Mouse (Mus musculus) ES-Bruce4 (cell line): ENCODE results near the gene Pdgfa.

ENCODE experiments used
- CTCF ChIP-seq: IDR thresholded peaks from one replicate; pipeline ENCODE4 v1.8.1; 2011; ENCODE audit warnings: low read depth, low read length
- EP300 ChIP-seq: IDR thresholded peaks from 2 replicates; pipeline ENCODE4 v1.6.1; 2011; ENCODE audit warnings: low read depth, low read length; ENCODE audit not compliant: insufficient read depth

DNA sequence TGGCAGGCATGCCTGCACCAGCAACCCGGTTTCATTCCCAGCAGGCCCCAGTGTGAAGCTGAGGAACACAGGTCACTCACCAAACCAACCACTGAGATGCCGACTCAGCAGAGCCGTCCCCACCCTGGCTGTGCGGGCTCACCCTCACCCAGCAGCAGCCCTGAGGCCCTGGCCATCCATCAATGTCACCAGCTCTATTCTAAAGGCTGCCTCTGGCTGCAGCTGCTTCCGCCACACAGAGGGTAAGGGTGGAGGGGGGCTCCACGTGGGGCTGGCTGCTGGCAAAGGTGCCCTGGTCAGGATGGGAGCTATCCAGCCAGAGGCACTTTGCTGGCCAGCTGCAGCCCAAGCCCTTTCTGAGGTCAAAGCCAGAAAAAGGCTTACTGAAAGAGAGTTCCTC lies 62.6 kb downstream of the Pdgfa start:
- TF ChIP-seq CTCF (no peak), EP300 (no peak)
